Mouse (Mus musculus) heart, postnatal 0 days (tissue): ENCODE data around the gene Tmprss7.

Experiments
- CTCF ChIP-seq: IDR thresholded peaks from 2 replicates; pipeline ENCODE4 v1.5.1; 2016; ENCODE audit warnings: antibody characterized with exemption, control low read depth, low read depth
- EP300 ChIP-seq: IDR thresholded peaks from 2 replicates; pipeline ENCODE4 v1.6.1; 2016; ENCODE audit warnings: antibody characterized with exemption, low read depth

GRCm38 (mm10) chr16:45640070-45640762, 53.2 kb downstream of the Tmprss7 start:
- TF ChIP-seq CTCF (no peak), EP300 (no peak)
